Mouse (Mus musculus) heart, postnatal 14 days (tissue): Measurements from ENCODE around the gene Mipol1. TPM values are rescaled to one million over a fixed set of nuclear protein-coding genes. Genes with fewer than 3 reads are reported as not detected.
"Not testable (repeated sequence)": the region's sequence is repeated elsewhere in the genome, so short reads cannot be mapped to it uniquely, and the experiment has no call there.

ENCODE experiments used
- DNase-seq, 2 experiments: peaks; one replicate each; pipeline ENCODE4 v3.0.0; 2021 to 2022
- intact Hi-C: fragments of 180-260 bp; cut with DNase I; formaldehyde crosslinking; loops from one replicate; pipeline ENCODE4 v1.15.1; 2025
- total RNA-seq, 2 experiments: library from RNA; stranded (reverse); gene quantifications; 2 replicates each; pipeline ENCODE4 v1.2.3; 2021

The Mipol1 gene
- total RNA-seq, 2 experiments from 2014 or later = 5.0 to 6.1 TPM

DNA sequence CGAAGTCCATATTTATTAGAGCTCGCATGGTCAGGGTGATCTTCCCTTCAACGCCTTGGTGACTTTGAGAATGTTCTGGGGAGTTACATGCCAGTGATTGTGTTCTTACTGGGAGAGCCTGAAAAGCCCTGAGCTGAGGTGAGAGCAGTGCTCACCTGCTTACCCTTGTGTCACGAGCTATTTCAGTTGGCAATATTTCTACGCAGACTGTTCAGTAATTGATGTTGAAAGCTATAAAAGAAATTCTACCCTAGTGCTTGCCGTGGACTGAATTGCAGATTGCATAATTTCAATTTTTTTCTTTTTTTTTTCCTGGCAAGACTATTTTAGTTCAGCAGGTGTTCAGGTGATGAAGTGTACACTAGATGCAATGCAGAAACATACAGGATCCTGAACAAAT, 172.1 kb downstream of the Mipol1 start:
- intact Hi-C loops = no loop called here
- DNase-seq = no peak

DNA sequence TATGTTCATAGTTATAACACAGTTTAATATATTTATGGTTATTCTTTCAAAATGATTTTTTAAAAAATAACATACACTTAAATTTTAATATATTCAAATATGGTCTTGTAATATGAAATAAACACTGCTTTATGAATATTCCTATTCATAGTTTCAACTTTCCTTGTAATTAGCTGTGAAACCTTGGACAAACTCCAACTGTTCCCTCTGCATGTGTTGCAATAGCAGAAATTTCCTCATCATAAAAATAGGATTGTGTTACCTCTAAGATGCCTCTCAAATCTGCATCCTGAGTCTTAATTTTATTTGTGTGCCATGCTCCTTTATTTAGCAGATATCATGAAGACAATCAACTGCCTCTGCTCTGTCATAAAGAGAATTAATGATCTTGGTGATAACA, 179.7 kb downstream of the Mipol1 start:
- intact Hi-C loops = no loop called here
- DNase-seq = no peak

DNA sequence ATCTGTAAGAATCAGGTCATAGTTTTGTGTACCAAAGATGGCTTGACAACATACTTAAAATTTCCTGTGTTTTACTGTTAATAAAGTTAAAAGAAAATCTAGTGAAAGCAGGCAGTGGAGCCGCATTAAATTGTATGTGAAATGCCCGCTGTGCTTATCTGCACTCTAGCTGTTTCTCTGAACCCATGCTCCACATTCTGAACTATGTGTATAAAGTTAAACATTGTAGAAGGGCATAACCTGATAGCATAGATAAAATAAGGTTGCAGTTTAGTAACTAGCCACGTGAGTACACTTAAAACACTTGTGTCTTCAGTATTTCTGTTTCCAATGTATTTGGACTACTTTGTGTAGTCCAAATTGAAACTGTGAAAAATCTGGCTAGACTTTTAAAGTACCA, 183.6 kb downstream of the Mipol1 start:
- no peak for DNase-seq
- intact Hi-C loops = no loop called here

DNA sequence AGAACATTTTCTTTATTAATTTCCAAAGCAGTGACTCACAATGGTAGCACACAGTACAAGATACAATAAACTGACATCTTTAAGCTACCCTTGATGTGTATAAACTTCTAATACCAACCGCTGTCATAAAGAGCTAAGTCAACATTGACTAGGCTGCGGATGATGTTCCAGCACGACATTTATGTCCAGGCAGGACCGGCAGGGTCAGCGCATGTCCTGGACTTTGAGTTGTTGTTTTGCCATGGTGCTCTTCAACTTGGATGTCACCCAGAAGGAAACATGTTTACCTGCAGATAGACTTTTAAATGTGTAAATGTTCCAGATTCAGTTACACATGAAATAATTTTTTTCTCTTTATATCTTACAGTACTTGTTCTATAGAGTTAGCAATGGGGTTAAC, 194.7 kb downstream of the Mipol1 start:
- intact Hi-C loops = no loop called here
- no peak for DNase-seq

DNA sequence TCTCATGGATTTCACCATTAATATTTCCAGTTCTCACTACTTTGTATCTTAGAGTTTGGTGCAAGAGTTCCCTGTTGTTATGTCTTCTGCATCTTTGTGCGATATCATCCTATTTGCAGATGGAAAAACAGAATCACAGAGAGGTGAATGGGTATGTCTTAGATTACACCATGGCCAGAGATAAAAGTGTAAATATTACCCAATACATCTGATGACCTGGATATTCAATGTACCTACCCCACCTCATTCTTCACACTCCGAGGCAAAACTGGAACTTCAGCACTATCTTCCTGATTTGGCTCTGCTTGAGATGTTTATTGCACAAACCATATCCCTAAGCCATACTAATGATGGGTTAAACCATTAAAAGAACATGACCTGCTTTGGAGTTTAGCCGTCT, 198.0 kb downstream of the Mipol1 start:
- intact Hi-C loops = no loop called here
- DNase-seq = no peak

DNA sequence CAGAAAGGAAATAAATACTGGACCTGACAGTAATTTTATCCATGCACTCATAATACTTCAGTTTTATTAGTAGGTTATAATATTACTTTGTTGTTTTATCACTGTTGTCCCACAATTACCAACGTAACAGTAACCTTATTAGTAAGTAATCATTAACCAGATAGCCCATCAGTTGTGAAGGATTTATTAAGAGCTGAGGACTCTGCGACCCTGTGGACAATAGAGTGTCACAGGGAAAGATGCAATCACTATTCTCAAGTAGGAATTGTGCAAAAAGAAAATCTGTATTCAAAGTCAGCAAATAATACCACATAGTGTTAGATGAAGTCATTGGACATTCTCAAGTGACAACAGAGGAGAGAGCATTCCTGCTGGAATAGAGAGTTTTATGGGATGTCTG, 198.5 kb downstream of the Mipol1 start:
- DNase-seq = no peak
- intact Hi-C loops = no loop called here

DNA sequence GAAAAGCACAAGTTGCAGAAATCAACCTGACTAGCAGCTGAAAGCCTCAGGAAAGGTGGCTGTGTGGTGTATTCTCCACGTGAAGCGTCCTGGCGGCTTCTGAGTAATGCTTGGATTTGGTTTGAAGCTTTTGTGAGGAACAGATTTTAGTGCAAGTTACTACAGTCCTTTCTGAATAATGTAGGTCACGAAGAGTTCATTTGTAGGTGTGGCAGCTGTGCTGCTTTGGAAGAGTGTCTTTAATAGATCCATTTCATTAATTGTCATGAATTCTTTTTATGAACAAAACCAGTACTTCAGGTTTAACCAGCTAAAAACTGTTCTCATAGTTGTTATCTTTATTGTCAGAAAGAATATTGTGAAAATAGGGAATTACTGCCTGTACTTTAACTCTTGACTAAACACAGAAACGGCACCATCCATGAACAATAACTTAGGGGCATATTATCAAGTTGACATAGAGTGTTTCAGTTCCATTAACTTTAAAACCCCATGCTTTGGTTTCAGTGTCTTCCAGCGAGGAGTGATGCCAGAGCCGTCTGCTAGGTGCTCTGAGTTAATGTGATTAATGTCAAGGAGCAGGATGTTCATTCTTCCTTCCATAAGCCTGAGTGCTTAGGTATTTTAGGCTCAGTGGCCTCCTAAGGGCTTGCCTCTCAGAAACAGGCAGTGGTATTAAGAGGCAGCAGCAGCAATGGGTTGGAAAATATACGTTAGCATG, 206.9 kb downstream of the Mipol1 start:
- intact Hi-C loops = not testable (repeated sequence)

DNA sequence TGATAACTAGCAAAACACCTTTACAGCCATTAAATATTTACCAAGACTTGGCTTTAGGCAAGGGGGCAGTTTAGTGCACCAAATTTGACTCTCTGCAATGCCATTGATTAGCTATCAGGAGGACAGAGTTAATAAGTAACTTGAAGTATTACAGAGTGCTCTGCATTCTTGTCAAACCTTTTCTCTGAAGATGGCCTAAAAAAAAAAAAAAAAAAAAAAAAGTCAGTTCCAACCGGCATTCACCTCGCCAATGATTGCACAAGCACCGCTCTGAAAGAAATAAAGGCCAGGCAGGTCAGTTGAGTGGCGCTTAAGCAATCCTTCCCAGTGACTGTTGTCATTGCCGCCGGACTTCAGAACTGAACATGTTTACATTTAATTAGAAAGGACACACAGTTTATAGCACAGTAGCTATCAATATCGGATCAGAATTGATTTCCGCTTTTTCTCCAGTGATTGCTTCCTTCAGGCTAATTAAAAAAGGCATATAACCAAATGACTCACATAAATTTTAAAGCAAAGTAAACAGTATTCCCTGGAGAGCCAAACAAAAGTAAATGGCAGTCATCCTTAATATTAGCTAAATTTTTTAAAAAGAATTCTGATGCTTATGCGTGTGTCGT, 214.2 kb downstream of the Mipol1 start:
- intact Hi-C loops = no loop called here

More for the DNA sequence above, 206.9 kb downstream of the Mipol1 start:
- not testable (repeated sequence) for DNase-seq

DNA sequence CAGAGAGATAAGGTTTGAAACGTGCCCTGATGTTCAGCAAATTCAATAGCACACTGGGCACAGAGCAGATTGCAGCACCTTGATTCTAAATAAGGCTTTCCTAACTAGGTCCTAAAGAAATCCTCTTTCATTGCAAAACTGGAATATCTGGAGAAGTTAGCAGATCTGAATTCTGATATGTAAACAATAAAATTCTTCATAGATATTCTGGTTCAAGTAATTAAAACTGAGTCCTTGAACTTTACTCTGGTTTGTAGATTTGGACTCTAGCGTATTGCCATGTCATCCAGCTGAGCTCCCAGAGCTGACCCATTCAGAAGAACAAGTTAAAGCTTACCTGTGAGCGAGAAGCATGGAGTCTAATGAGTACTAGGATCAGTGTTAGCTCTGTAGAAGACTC, 217.1 kb downstream of the Mipol1 start:
- intact Hi-C loops = no loop called here
- no peak for DNase-seq

More for the DNA sequence above, 214.2 kb downstream of the Mipol1 start:
- no peak for DNase-seq

DNA sequence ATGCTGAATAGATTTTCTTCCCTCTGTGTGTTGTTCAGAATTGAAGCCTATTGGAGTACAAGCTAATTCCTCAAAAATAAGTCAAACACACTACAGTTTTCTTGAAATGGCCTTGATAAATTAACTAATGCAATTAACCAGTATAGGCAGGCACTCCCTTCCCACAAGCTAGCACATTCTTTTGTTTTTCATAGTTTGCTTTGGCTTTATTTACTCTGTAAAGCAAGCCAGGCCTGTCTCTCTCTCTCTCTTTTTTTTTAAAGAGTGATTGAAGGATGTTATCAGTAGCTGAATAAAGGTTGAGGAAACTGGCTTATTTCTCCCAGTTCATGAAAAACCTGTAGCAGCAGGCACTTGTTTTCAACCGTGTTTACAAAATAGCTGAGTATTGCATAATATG, 219.1 kb downstream of the Mipol1 start:
- intact Hi-C loops = no loop called here
- no peak for DNase-seq

DNA sequence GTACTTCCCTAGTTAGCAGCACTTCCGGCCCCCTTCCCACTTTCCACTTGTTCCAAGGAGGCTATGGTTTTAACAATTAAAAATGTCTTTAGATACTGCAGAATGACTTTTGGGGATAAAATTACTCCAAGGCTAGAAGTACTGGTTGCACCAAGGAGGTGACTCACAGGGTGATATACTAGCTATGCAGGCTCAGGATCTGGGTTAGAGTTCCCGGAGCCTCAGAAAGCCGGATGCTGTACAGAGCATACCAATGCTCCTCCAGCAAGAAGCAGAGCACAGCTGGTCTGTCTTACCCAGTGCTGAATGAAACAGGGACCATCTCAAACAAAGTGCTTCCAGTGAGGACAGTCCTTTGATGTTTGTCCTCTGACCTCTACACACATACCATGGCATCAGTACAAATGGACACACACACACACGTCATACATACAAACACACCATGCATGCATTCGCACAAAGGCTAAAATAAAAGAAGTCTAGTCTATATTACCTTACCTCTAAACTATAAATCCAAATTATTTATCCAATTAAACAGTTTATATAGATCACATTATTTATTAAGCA, 219.9 kb downstream of the Mipol1 start:
- intact Hi-C loops = no loop called here
- no peak for DNase-seq

DNA sequence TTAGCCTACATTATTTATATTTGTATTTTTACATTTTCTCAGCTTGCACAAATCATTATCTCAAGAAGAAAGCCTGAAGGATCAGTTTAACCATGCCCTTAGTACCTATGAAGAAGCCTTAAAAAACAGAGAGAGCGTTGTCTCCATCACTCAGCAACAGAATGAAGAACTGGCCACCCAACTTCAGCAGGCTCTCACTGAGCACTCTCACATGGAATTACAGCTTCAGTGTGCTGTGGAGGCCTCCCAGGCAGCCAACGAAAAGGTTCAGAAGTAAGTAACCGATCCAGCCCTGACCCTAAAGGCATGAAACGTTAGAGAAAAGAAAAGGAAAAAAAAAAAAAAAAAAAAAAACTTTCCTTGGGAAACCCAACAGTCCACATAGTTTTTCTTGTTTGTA, 226.7 kb downstream of the Mipol1 start:
- intact Hi-C loops = no loop called here

DNA sequence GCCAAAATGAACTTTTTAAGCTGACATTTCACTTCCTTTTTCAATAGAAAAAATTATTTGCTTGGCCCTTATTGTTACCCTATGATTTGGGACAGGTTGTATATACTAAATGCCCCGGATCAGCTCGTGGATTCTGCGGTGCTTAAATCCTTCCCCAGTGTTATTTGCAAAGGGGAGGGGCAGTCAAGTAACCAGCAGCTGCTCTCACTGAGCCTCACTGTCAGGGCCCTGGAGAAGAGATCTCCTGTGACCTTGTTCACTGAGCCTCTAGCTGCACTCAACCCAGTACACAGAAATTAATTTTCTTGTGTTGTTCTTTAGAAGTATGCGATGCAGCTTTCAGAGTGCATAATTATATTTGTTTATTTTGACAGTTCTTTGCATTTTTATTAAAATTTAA, 227.1 kb downstream of the Mipol1 start:
- intact Hi-C loops = no loop called here
- DNase-seq = no peak

More for the DNA sequence above, 226.7 kb downstream of the Mipol1 start:
- DNase-seq = no peak

DNA sequence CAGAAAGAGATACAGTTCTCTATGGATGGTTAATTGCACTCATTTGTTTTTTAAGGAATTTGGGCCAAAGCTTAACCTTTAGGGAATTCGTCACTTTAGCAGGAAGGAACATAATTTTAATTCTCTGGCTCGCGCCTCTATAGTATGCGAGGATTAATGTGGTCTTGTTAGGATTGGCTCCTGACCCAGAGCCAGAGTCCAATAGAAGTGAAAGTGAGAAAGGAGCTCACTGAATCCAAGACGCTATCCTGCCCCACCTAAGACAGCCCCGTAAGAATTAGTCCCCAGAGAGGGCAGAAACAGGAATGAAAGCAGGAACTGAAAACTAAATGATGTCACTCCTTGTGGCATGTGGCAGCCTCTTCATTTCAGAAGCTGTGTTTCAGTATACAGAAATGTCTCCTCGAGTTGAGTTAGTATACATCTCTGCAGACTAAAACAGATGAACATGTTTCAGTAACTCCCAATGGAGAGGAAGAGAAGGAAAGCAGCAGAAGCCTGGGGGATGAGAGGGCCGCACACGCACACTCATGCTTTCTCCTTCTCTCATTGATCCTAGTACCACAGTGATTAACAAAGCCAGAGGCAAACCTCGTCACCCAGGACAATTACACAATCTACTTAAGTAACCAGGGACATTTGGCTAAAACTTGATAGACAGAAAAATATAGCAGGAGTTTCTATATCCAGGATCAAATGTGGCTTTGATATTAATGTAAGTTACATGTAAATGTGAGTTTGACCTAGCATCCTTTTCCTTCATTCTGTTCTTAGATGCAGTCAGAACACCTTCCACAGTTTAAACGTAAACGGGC, 234.5 kb downstream of the Mipol1 start:
- DNase-seq = peak in 1 of 2 experiments; percentile 1
- intact Hi-C loops = no loop called here

DNA sequence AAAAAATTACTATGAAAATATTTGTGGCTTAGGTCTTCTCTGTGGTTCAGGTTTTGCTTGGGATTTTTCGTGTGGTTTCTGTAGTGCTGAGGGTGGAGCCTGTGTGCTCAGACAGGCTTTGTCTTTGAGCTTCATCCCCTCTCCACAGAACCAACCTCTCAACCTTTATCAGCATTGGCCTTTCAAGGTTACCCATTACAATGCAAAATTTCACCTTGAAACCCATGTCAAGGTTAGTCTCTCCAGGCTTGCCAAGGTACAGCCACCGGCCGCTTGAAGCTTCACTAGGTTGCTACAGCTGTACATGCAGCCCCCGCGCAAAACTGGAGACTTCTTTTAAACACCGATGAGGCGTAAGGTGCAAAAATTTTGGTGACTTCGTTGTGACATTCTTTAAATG, 241.6 kb downstream of the Mipol1 start:
- no peak for DNase-seq
- intact Hi-C loops = no loop called here

DNA sequence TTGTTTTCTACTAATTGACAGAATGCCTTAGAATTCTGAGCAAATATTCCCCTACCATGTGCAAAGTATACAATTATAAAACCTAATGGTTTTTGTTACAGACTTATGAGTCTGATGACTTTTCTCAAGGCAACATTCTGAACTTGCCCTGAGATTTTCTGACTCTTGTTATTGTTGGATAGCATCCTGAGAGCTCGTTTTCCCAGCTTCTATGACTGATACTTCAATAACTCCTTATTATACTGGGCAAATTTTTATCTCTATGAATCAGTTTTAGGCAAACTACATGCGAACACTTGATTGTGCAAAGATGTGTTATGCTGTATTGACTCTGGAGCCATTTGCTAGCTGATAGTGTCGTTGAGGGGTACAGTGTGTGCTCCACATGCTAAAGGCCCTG, 246.6 kb downstream of the Mipol1 start:
- DNase-seq = no peak
- intact Hi-C loops = no loop called here

DNA sequence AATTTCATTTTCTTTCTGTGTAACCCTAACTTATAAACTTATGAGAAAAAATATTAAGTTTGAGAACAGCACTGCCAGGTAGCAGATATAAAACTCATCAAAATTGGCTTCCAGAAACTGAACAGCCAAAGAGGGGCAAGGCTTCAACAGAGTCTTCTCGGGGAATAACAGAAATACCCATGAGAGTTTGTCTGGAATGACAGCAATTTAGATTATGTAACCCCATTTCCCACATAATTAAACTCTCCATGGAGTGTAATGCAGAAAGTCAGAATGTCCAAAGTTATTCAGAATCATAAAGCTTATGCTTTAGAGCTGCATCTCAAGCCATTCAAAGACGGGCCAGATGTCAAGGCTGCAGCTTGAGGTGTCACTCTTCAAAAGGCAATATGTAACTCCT, 251.6 kb downstream of the Mipol1 start:
- no peak for DNase-seq
- intact Hi-C loops = no loop called here

DNA sequence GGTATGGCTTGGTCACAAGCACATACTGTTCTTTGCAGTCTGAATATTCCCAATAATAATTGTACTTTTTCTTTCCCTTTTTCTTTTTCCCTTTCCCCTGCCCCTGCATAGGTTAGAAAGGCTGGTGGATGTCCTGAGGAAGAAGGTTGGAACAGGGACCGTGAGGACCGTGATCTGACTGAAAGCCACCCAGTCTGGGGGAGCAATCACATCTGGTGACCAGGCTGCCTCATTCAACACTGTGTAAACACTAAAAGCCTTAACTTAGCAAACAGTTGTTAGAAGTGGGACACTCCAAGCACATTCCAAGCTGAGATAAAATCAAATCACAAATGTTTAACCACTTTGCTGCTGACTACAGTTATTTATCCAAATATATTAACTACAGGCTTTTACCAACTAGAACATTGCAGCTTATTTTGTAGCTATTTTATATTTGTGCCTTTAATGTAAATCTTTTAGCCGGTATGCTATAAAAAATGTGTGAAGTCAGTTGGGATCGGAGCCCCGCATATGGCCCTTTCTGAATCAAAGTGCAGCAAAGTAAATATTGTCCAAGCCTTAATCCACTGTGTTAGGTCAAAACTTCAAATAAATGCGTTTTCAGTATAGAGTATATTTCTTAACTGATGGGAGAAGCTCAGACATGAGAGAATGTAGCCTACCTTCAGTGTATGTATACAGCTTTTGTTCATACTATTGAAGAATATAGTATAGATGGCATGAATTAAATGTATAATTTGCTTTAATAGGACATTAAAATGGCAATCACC, 266.3 kb downstream of the Mipol1 start:
- intact Hi-C loops = no loop called here
- DNase-seq = no peak

DNA sequence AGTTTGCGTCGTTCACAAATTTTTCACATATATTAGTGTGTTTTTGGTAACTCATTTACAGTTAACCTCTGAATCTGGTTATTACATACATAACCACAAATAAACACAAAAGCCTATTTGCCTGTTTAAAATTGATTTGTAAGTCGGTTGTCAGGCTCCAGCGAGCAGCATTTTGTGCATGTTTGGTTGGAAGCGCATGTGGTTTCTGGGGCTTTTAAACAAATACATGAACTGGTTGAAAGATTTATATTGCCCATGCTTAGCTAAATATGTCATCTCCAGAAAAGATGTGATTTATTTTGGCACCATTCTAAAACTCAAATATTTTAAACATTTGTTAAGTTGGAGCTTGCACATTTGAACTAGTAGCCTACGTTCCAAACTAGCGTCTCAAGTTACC, 270.0 kb downstream of the Mipol1 start:
- no peak for DNase-seq
- intact Hi-C loops = no loop called here

DNA sequence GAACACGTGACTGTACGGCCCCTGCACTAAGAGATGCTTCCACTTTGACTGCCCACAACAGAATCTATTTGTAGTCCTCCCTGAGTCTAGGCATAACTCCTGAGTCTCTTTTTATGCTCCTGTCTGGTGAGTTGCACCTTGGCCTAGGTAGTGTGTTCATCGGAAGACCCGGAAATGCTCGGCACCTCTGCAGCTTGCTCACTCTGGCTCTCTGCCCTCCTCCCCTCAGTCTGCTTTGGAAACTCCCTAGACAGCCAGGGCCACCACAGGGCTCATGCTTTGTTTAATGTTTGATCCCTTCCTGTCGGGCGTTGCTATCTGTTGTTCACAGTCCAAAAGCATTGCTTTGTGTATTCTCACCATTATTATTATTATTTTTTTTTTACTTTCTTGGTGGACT, 275.1 kb downstream of the Mipol1 start:
- no peak for DNase-seq
- intact Hi-C loops = no loop called here

DNA sequence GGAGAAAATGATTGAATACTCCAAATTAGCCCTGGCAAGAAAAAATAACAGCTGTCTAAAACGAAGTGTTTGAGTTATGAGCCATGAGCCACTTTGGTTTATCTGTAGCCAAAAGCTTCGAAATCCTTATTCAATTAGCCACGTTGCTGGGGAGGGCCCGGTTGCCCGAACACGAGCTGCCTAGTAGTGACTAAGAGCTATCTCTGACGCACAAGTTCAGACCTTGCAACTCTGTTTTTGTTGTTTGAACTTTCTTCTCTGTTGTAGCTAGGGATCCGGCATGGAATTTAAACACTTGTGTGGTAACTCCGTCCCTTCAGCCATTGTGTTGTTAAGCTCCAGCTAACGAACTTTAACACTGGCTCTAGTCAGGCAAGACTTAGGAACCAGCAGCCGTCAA, 278.7 kb downstream of the Mipol1 start:
- intact Hi-C loops = no loop called here
- no peak for DNase-seq
